20 mouse cellular contexts compared by ENCODE assay signal in the genomic region with DNA sequence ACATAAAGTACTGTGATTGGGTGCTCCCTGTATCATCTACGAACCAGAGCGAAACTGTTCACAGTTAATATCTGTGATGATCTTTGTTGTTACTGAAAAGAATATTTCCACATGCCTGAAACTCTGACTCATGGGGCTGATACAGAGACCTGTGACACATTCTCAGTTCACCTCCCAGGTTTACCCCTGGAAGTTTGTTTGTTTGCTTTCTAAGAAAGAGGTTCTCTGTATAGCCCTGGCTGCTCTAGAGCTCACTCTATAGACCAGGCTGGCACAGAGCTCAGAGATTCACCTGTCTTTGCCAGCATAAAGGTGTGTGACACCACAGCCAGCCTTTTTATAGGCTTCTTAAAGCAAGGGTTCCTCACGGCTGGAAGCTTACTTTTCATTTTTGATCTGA.
DNase-seq lines count a peak whose midpoint lies in the region; ATAC-seq and TF ChIP-seq lines count a peak whose summit lies in the region.
"Had no signal": no experiment of that assay in that cellular context is flagged by ENCODE, and none has a peak within 500 bp of the region (broad histone marks: within the 10 kb centered on the region; RNA-seq: fewer than 3 reads in every experiment).

No protein-coding gene starts in this region.

- no peaks in the 10 kb centered on the region for H3K27me3 ChIP-seq in Patski
- H3K27me3 ChIP-seq: CH12.LX; embryonic facial prominence, embryonic 12.5 days; forebrain, embryonic 13.5 days; forebrain, embryonic 15.5 days had no signal

- ATAC-seq in Patski = peak; percentile 59
- ATAC-seq: CD4-positive, CD25-positive, alpha-beta regulatory T cell, adult 4 months; forebrain, embryonic 15.5 days; forebrain, postnatal 0 days had no signal

- intact Hi-C loops in left cerebral cortex, postnatal 25 days (cut with DNase I) = no loop called here

- TF ChIP-seq CTCF in Patski (IDR thresholded peaks at IDR 0.05) = no peak

- in situ Hi-C loops in Patski (cut with MboI; ENCODE audit: low pct_unique_long_range_greater_than_20kb) = no loop called here

- CTCF ChIA-PET in Patski (lab: Charles Lee) = no interaction called here

- DNase-seq in thymus, postnatal 14 days = peak; percentile 0
- no peak for DNase-seq in thymus, postnatal 0 days (ENCODE audit: low spot score)
- no peak for DNase-seq in Patski (ENCODE audit: low read depth, low spot score)
- no peak for DNase-seq in left cerebral cortex, postnatal 25 days (ENCODE audit: low spot score in 2 of 2)
- DNase-seq in frontal cortex, postnatal 14 days (ENCODE audit: low spot score in 2 of 2) = no peak
- DNase-seq: adrenal gland, adult 2 months; adrenal gland, postnatal 10 days; adrenal gland, postnatal 25 days; B cell, adult 2 months; cerebellum, adult 11 months; cerebellum, adult 18-20 months; cerebellum, adult 8-10 months; cerebellum, adult 9-11 months; cerebellum, postnatal 25 days; forebrain, postnatal 0 days had no signal

- POLR2A ChIA-PET in Patski (lab: Charles Lee) = no interaction called here
